Mouse (Mus musculus) 416B (cell line): ENCODE results near the gene Nqo1.

Experiments used
- DNase-seq: peaks from one replicate; pipeline ENCODE4 v3.0.0; 2011; ENCODE audit warnings: low read depth

Nqo1 gene

GRCm38 (mm10) chr8:107404057-107404456 is 1.1 kb upstream of the Nqo1 start:
- DNase-seq, result no peak

GRCm38 (mm10) chr8:107401866-107402265 is 1.1 kb downstream of the Nqo1 start:
- DNase-seq, result no peak

- no peak for DNase-seq
Measured at GRCm38 (mm10) chr8:107399495-107399894, 3.5 kb downstream of the Nqo1 start.

GRCm38 (mm10) chr8:107397665-107398064 is 5.3 kb downstream of the Nqo1 start:
- DNase-seq, result no peak

- DNase-seq, result no peak
Measured at GRCm38 (mm10) chr8:107396106-107396670, 6.8 kb downstream of the Nqo1 start.

GRCm38 (mm10) chr8:107395397-107395796 is 7.6 kb downstream of the Nqo1 start:
- DNase-seq, result no peak

DNA sequence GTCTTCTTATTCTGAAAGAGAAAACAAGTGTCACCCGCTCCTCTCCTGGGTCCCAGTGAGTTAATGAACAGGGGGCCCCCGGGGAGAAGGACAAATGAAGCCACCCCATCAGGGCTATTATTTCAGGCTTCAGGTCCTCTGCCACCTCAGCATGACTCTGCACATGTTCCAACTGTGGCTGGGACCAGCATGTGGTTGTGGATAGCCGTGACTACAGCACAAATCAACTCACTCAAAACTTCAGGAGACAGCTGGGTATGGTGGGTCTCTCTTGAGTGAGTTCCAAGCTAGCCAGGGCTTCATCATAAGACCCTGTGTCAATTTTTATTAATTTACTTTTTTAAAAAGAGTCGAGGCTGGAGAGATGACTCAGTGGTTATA is 11.9 kb downstream of the Nqo1 start:
- peak; percentile 24 for DNase-seq

DNA sequence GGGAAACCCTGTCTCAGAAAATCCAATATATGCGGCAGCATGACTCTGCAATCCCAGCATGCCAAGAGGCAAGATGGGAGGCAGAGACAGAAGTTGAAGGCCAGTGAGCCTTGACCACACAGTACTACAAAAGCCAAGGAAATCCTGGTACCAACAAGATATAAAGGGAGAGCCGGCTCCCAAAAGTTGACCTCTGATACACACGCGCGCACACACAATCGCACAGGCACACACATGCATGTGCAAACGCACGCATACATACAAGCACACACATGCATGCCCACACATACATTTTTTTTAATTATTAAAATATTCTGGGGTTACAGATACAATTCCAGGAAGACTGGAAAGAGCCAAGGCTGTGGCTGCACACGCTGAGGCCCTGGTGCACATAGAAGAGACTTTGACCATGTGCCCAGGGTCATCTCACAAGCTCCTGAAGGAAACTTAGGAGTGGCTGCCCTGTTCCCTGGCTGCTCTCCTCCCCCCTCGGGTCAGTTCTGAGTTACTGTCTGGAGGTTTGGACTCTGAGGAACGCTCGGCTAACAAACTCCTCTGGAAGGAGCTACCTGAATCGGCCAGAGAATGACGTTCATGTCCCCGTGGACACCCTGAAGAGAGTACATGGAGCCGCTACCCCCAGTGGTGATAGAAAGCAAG is 12.4 kb downstream of the Nqo1 start:
- no peak for DNase-seq

DNA sequence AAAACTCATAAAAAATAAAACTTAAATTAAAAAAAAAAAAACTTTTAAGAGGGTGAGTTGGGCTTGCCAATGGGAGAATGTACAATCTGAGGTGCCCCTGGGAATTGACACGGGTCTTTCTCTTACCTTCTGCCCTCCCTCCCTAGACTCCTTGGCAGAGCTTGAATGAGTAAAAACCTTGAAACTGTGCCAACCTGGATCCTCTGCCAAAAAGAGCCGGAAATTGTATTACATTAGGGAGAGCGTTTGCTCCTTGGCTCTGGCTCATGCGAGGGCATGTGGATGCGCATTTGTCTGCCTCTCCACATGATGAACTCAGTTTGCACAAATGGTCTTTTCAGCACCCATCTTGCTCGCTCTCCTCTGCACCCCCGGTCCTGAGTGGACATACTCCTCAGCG is 13.4 kb downstream of the Nqo1 start:
- peak; percentile 23 for DNase-seq

- peak; percentile 74 for DNase-seq
Measured at GRCm38 (mm10) chr8:107387861-107388260, 15.1 kb downstream of the Nqo1 start.

DNA sequence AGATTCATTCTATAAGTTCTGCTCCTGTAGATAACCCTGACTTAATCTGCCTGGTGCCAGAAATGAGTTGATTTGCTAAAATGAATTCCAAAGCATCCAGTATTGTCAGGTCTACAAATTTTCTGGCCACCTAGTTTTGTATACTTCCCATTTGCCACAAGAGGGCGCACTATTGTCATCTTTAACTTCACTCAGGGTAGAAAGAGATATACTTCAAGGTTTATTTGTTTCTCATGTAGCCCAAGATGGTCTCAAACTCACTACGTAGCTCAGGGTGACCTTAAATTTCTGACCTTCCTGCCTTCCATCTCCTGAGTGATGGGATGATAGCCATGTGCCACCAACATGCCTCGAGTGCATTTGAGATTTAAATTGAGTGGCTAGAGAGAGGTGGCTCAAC is 16.4 kb downstream of the Nqo1 start:
- peak; percentile 81 for DNase-seq

DNA sequence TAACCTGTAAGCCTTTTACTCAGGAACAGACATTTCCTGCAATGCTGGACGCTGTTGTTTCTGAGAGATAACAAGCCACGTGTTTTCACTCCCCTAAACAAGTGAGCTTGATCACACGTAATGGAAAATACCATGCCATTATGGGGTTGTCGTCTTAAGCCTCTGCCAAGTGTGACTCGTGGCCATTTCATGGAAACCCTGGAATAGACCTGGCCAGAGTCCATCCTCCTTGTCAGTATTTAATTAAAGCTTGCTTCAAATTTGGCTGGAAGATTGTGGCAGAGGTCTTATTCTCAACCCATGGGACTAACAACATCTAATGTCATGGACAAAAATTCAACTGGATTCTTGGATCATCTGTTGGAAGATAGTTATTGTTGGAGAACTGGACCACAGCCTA is 16.8 kb downstream of the Nqo1 start:
- peak; percentile 68 for DNase-seq

- DNase-seq, result no peak
Measured at GRCm38 (mm10) chr8:107385063-107385462, 17.9 kb downstream of the Nqo1 start.

DNA sequence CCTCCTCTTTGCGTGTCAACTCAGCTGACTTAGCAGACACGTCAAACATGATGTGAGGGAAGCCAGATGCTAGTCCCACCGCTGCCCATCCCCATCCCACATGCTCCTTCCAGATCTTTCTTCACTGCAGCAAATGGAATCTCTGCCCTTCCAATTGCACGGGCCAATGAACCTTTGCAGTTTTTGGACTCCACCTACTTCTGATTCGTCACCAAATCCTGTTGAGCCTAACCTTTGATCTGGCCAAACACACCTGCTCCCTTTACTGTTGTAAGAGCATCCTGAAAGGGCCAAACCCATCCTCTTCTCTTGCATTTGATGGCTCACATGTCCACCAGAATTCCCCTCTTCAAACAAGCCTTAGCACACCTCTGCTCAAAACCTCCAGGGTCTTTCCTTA is 18.4 kb downstream of the Nqo1 start:
- no peak for DNase-seq

GRCm38 (mm10) chr8:107382898-107383297 is 20.1 kb downstream of the Nqo1 start:
- DNase-seq, result no peak

DNA sequence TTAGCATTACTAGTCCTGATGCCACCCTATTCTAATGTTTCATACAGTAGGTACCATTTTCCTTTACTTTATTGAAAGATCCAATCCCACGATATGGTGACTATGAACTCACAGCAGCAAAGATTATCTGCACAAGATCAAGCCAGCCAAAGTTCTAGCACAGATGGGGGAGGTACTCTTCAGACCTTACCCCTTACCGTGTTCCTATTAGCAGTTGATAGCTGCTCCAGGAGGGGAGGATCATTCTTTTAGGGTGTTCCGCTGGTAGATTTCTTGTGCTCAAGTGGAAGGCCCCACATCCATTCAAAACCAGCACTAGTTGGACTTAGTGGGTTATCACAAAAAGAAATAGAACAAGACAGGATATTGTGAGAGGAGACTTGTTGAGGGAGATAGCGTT is 21.3 kb downstream of the Nqo1 start:
- no peak for DNase-seq

DNA sequence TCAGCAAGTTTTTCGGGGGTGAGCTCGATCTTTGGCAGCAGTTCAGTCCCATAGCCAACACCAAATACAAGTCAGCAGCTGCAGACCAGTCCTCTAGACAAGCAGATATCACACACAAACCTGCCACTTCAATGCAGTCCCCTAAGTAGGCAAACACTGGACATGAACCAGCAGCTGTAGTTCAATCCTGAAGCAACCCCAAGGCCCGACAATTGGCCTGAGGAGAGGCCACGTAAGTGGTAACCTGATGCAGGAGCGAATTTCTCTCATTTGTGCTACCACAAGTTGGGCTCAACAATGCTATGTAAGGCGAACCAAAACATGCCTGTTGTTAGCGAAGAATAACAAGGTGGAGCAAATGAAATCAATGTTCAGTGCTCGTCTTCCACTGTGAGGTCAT is 22.3 kb downstream of the Nqo1 start:
- no peak for DNase-seq

- no peak for DNase-seq
Measured at GRCm38 (mm10) chr8:107377346-107377745, 25.7 kb downstream of the Nqo1 start.

DNA sequence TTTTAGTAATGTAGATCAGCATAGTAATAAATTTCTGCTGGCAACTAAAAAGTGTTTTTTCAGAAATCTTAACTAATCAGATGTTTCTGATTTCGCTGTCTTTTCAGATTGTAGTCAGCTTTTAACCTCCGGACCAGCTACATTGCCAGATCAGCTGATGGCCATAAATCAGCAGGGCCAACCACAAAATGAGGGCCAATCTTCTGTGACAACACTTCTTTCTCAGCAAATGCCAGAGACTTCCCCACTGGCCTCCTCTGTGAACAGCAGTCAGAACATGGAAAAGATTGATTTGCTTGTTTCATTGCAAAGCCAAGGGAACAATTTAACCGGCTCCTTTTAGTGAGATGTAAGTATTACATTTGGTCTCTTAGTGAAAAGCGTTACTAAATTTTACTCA is 32.7 kb downstream of the Nqo1 start:
- no peak for DNase-seq
